Mouse (Mus musculus) frontal cortex, postnatal 25 days (tissue): ENCODE results near the gene Zc2hc1c.

Source experiments
- DNase-seq, 2 experiments: peaks; one replicate each; pipeline ENCODE4 v3.0.0; 2022; ENCODE audit warnings: low spot score in 2 of 2

The Zc2hc1c gene

DNA sequence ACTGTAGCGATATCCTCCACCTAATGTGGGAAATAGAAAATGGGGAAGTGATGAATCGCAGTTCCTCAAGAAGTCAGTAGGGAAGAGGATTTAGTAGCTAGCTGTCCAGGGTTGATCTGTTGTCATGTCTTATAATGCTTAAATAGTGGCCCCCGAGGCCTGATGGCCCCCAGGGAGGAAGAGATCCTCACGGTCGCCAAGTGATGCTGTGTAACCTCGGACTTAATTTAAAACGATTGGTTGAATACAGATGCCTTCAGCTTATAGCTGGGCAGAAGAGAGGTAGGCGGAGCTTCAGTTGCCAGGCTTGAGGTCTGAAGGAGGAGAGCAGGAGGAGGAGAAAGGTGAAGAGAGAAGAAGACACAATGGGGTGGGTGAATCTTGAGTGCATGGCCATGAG is 4.1 kb upstream of the Zc2hc1c start:
- no peak for DNase-seq

DNA sequence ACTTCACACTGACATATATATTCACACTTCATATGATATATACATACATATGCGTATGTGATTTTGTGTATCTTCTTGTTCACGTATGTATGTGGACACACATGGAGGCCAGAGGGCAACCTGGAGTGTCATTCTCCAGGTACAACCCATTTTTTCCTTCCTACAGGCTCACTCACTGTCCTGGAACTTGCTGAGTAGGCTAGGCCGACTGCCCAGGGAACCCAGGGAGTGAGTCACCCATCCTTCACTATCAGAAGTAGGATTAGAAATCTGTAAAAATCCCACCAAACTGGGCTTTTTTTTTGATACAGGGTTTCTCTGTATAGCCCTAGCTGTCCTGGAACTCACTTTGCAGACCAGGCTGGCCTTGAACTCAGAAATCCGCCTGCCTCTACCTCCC is 3.4 kb upstream of the Zc2hc1c start:
- DNase-seq, result no peak

DNA sequence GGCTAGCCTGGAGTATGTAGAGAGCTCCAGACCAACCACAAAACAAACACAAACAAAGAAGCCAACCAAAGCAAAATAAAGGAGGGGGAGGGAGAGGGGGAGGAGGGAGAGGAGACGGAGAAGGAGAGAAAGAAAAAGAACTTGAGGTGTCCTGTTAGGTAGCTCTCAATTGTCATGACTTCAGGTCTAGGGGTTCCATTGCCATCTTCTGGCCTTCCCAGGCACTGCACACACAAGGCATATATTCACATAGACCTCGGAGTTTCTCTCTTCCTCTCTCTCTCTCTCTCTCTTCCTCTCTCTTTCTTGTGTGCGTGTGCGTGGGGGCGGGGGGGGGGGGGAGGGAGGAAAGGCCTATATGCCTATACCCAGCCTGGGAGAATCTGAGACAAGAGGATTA is 1.4 kb upstream of the Zc2hc1c start:
- DNase-seq, result no peak

DNA sequence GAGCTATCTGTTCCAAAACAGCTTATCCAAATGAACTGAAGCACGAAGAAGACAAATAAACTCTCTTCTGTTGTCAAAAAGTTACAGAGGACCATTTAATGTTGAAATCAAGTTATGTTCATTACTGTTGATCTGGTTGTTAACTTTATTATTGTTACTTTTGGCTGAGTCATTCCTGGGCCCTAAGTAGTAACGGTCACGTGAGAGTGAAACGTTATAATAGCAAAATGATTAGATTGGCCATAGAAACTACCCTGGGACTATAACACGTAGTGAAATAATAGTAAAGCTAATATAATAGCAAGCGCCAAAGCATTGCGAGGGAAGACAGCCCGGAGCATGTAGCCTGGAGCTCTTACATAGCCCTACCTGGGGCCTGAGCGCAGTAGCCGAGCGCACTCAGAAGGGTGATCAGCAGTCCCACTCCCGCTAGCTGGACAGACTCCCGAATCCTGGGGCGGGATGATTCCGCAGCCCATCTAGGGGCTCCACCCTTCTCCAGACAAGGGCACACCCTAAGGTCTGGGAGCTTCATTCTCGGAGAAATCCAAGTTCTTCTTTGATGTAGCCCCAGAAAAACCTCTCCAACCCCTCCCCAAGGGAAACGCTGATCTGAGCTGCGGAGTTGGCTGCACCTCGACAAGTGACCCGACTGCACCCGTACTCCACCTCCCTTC is 444 bp upstream of the Zc2hc1c start, which contains the start of gene Acyp1:
Gene Acyp1 (minus strand): TSS at position 630 of the 677 bp plus-strand sequence.
- no peak for DNase-seq

DNA sequence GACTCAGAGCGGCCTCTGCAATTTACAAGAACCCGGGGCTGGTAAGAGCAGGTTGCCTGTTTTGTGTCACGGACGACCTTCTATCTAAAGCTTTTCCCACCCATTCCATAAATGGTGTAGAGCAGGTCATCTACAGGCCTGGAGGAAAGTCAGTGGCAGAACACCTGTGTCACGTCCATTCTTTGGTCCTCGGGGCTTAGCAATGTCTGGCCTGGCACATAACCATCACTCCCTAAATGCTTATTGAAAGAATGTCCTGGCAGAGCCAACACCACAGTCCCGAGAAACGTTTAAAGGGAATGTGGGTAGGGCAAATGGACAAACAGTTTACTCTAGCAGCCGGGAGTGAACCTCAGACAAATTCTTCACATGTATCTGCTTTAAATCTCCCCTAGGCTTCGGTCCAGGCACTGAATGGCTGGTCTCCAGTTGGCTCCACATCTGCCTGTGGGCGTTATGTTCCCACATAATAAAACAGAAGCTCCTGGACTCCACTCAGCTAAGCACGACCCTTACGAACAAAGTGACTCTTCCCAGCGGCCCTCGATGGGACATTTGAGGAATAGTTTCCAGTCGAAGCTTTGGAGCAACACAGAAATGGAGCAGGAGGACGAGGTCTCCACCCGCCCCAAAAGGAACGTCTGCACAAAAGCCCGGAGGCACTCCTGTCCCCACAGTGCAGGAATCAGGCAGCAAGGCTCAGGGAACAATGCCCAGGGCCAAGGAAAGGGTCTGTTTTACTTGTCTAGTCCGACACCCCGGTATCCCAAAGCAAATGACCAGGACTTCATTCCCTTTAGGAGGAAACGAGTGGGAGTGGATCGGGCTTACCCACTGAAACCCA is 988 bp downstream of the Zc2hc1c start:
- DNase-seq, result no peak

DNA sequence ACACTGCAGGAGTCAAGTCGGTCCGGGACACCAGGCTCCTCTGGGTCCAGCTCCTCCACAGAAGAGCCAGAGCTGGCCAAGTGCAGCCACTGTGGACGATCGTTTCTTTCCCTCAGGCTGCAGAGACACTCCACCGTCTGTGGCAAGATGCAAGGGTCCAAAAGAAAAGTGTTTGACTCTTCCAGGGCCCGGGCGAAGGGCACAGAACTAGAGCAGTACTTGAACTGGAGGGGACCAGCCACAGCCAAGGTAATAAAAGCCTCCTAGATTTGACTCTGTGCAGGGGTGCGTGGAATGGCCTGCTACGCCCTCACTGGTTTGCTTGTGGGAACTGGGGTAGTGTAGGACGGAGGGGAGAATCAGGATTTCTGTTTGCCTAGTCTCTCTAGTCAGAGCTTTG is 2.2 kb downstream of the Zc2hc1c start:
- DNase-seq, result no peak

DNA sequence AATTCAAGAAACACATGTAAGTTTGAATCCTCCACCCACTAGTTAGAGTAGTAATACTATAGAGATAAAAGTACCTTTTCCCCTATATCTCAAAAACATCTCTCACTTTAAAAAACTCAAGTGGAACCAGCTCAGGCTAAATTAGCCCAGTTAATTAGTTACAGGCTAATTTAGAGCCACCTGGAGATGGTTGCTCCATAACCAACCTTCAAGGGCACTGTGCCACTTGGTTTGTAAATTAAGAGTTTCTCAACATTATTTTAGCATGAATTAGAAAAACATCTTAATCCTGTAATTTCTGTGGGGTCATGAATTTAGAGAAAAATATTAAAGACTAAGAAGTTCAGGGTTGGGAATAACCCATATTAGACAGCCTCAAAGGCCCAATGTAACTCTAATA is 3.1 kb downstream of the Zc2hc1c start:
- DNase-seq, result no peak

DNA sequence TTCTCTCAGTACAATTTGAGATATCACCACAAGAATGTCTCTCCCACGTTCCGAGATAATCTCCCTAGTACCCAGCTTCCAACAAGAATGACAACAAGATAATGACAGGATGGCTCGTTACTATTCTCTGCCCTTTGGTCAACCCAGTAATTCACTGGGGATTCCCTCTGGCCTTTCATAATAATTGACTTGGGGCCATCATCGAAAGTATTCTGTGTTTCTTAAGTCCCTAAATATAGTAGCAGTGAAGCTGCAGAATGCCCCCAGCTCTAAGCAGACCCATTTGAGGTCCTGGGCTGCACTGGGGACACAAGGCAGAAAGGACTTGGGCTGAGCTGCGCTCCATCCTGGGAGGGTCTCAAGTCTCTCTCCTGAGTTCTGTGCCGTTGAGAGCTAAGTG is 3.9 kb downstream of the Zc2hc1c start:
- no peak for DNase-seq

DNA sequence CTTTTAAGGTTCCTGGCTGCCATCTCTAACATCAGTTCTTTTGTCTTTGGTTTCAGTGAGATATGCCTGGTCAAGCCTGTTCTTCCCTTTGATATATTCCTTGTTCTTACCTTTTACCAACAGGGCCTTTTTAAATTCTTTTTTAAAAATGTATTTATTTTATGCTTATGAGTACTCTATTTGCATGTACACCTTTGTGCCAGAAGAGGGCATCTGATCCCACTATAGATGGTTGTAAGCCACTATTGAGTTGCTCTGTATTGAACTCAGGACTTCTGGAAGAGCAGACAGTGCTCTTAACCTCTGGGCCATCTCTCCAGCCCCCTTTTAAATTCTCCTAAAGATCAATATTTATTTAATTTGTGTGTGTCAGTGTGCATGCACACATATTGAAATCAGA is 4.5 kb downstream of the Zc2hc1c start:
- DNase-seq, result no peak

DNA sequence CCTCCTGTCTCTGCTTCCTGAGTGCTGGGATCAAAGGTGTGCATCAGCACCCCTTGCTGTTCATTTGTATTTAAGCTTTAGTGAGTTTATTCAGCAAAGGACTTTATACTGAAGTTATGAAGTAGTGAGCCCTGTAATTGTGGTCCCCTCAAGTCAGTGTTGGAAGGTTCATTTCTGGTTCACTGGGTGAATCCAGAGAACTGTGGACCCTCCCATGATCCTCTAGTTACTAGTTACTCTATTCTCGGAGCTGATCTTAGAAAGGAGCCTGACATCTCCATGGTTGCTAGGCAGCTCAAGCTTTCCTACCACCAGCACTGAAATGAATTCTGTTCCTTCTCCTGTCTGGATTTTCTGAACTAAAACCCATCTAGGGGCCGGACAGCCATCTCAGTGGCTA is 7.1 kb downstream of the Zc2hc1c start:
- DNase-seq, result no peak

DNA sequence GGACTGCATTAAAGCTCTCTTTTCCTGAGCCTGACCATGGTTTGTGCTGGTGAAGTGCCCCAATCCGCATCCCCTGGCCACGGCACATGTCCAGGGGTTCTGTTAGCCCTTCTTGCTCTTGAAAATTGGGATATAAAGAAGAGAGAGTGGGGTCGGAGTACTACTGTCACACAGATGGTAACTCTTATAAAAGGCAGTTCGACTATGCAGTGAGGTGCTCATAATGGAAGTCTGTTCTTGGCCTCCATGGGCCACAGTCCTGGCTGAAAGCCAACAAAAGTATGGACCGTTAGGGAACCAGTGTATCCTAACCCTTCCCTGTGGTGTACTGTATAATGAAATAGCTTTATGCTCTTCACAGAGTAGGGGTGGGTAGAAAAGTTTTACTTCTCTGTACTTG is 8.5 kb downstream of the Zc2hc1c start:
- DNase-seq, result no peak

DNA sequence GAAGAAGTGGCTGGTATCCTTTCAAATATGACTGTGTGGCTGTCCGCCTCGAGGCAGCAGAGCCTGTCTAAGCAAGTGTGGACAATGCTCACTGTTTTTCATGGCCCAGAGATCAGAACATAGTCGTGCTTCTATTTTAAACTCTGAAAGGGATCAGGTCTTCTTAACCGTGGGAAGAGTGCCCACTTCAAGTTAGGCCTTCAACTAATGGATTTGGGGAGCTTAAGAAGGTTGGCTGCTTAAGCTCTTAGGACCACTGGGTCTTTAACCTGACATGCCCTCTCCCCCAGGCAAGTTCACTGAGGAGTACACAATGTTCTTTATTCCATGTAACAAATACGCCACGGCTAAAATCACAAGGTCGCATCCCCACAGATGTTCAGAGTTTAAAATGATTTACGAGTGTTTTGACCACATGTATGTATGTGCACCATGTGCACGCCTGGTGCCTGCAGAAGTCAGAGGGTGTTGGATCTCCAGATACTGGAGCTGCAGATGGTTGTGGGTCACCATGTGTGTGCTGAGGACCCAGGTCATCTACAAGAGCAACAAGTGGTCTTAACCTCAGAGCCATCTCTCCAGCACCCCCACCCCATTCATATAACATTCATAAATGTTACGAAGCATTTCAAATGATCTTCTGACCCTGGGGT is 9.1 kb downstream of the Zc2hc1c start:
- no peak for DNase-seq

DNA sequence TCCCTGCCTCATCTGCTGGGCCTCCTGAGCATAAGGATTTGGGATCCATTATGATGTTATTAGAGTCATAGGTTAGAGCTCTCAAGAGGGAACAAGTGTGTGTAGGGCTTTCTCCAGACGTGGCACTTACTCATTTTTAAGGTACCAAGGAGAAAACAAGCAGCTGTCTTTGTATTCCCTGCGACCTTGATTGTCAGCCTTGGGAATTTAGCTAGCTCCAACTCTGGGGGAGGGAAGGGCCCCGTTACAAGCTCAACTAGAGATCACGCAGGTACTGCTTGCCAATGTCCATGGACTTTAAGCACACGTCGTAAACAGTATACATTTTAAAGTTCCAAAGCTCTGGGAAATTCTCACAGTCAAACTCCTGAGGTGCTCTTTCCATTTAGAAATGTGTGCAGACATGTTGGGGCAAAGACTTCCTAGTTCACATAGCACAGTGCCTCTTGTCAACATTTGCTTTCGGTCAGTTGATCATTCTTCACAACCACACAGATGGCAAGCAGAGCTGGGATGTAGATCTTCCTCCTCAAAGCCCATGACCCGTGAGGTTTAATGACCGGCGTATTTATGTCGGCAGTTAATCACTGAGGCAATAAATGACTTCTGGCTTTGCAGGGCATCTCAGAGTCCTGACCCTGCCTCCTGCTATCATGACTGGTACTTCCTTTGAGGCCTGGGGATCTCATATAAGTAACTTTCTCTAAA is 9.9 kb downstream of the Zc2hc1c start:
- no peak for DNase-seq

DNA sequence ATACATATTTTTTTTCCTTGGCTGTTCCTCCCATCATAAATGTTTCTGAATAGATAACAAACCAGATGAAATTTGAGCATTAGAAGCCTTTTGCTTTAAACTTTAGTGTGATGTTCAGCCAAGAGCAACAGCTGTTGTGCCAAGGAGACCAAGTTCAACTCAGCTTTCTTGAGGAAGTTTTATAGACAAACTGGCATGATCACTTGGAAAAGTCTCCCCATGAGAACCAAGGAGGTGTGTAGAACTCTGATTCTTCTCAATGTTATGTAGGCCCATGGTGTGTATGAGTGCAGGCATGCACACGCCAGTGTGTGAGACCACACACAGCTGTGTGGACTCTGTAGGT is 10.4 kb downstream of the Zc2hc1c start:
- DNase-seq, result no peak

DNA sequence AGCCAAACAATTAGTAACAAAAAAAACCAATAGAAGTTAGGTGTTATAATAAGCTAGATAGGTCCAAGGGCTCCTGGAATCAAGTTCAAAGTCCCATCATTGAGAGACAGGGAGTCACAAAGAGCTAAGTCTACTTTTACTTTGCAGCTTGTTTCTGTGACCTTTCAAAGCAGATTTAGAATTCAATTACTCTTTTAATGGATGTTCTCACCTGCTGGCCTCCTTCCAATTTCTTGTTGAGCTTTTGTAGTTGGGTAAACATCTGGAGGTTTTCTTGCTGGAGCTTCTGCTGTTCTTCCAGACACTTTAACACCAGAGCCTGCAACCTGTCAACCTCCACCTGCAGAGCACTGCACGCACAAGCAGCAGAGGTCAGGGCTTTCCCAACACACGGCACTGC is 14.9 kb downstream of the Zc2hc1c start:
- no peak for DNase-seq

DNA sequence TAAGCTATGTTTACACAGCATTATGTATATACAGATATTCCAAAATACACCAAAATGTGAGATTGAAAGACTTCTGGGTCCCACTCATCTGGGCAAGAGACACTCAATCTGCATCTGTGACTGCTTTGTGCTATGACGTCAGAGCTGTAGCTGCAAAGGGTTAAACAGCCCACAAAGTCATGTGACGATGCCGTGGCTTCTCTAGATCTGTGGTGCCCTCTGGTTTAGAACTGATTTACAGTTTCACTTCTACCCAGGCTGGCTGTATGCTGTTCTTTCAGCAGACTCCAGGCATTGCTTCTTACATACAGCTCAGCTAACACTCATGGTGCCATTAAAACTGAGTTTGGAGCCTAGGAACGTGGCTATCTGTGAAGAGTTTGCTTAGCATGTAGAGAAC is 16.3 kb downstream of the Zc2hc1c start:
- no peak for DNase-seq

DNA sequence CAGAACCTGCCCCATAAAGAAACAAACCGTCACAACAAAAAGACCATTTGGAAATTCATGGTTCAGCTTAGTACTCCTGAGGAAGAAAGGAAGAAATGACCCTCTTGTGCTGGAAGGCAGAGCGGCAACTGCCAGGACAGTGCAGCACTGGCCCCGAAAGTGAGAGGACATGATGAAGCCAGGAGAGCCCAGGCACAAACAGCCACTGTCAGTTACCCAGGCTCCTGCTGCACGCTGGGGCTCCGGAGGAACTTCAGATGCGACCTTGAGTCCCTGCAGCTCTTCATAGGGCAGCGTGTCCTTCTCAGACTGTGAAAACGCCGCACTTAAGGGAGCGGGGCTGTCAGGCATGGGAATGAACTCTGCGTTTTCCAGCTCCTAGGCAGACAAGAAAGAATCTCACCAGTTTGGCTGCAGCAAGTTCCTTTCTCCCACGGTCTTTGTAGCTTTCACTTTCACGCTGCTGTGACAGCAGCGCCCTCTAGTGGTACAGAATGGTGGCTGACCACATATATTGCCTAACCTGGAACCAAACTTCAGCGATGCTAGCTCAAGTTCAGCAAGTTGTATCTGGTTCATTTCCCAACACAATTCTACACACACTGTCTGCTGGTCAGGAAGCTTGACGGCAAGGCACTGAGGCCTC is 17.0 kb downstream of the Zc2hc1c start:
- peak; percentile 83 to 87 for DNase-seq

DNA sequence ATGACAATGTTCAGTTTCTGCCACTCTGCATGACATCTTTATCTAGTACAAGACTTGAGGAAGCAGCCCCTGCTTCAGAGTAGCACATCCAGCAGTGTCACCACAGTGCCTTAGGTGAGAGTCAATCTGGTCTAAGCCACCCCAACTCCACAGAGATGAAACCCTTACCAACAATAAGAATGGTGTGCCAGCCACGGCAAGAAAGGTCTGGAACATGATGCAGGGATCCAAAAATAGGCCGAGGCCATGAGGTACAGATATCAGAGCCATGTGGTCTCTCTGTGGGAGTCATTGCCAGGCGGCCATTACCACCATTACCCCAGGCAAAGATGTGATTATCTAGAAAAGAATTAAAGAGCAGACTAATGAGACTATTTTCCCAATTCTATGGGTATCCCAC is 20.3 kb downstream of the Zc2hc1c start:
- DNase-seq, result no peak

DNA sequence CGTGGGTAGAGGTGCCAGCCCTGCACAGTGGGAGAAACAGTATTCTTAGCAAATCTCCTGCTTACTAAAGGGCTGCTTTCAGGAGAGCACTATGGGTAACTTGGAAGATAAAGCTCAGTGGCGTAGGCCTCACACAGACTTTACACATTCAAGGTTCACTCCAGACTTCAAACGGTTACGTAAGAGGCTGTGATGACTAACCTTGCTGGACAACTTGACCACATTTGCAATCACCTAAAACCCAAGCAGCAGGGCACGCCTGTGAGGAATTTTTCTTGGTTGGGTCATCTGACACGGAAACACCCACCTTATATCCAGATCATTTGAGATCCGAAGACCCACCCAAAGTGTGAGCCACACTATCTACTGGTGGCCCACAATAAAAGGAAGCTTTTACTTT is 41.8 kb downstream of the Zc2hc1c start:
- no peak for DNase-seq

DNA sequence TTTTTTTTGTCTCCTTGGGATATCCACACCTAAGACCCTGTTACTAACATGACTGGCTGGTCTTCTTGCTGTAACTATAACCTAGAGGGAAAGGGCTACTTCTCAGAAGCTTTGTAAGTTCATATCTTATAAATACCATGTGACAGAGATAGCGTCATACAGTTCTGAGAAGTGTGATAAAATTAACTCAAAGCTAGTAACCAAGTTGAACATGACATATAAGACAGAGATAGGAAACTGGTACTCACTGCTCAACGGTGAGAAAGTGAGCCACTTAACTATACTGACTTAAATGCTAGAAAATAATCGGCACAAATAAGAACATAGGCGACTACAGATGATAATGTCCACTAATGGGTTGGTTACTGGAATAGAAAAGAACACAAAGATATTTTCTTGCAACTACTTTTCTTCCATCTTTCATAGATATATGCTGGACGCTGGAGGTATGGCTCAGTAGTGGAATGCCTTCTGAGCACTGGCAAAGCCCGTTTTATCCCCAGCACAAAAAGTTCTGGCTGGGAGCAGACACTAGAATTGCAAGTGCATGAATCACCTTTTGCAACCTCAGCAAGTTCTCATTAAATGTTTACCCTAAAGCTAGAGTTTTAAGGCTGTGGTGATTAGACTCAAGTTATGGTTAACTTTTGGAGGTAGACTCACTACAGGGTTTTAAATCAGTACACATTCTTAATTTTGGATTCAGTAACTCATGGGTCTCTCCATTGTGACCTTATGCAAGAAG is 49.3 kb downstream of the Zc2hc1c start:
- DNase-seq, result no peak

DNA sequence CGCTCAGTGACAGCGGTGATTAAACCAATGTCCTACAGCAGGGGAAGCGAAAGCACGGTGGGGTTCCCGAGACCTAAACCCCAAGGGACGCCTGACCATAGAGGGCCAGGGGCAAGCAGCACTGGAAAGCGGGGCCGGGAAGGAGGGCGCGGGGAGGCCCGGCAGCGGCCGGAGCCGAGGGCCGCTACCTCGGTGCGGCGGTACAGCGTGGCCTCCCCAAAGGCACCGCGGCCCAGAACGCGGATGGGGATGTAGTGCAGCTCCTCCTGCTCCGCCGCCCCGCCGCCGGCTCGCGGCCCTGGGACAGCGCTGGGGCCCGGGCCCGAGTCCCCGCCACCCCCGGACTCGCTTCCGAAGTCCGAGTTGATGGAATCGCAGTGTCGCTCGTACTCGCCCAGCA is 50.4 kb downstream of the Zc2hc1c start:
- DNase-seq, result no peak
